Mouse (Mus musculus) erythroblast, embryonic 14.5 days (primary cell): Measurements from ENCODE around the gene Gemin7. TPM values are rescaled to one million over a fixed set of nuclear protein-coding genes. Genes with fewer than 3 reads are reported as not detected.

Experiments
- H3K27me3 ChIP-seq: 2 replicates; pipeline ENCODE4 v1.6.1; 2012; ENCODE audit warnings: inconsistent platforms; ENCODE audit not compliant: control insufficient read depth
- H3K36me3 ChIP-seq: 2 replicates; pipeline ENCODE4 v1.6.1; 2012; ENCODE audit warnings: mild to moderate bottlenecking, inconsistent platforms; ENCODE audit not compliant: control insufficient read depth
- H3K4me1 ChIP-seq: 2 replicates; pipeline ENCODE4 v1.6.1; 2012; ENCODE audit warnings: inconsistent platforms; ENCODE audit not compliant: control insufficient read depth
- H3K4me3 ChIP-seq: replicated peaks from 2 replicates; pipeline ENCODE3; 2012; ENCODE audit warnings: moderate library complexity, mild to moderate bottlenecking, inconsistent platforms
- H3K9me3 ChIP-seq: 2 replicates; pipeline ENCODE4 v1.6.1; 2012; ENCODE audit warnings: low read length, inconsistent platforms, mixed read lengths; ENCODE audit not compliant: control insufficient read depth
- GATA1 ChIP-seq: IDR thresholded peaks from 2 replicates; pipeline ENCODE4 v1.6.1; 2012; ENCODE audit warnings: low read length, inconsistent platforms, mixed read lengths
- TAL1 ChIP-seq: IDR thresholded peaks from 3 replicates; pipeline ENCODE4 v1.6.1; 2012; ENCODE audit warnings: low read length, inconsistent platforms, mixed read lengths
- polyA plus RNA-seq: library from polyadenylated mRNA; stranded (reverse); fragments of >175 nt; gene quantifications from 2 replicates; pipeline ENCODE4 v1.2.3, GENCODE M21; 2012

Gemin7 gene
- polyA plus RNA-seq, 1 experiment: 12.9 TPM

- Histone ChIP-seq H3K4me1 (peaks cover 82% of the 10 kb centered on the region), H3K36me3 (peaks cover 88% of the 10 kb centered on the region), H3K4me3 (no peak overlapping the region), H3K27me3 (no peaks in the 10 kb centered on the region), H3K9me3 (no peaks in the 10 kb centered on the region)
- TF ChIP-seq TAL1 (no peak), GATA1 (no peak)
Observed at GRCm38 (mm10) chr7:19557086-19557485, 20.3 kb downstream of the Gemin7 start.

- Histone ChIP-seq H3K4me1 (peaks cover 70% of the 10 kb centered on the region), H3K4me3 (no peak overlapping the region), H3K9me3 (no peaks in the 10 kb centered on the region), H3K27me3 (no peaks in the 10 kb centered on the region), H3K36me3 (peaks cover 99% of the 10 kb centered on the region)
- TF ChIP-seq GATA1: no peak
- TF ChIP-seq TAL1: no peak
Observed at GRCm38 (mm10) chr7:19554168-19554567, 23.2 kb downstream of the Gemin7 start.

- Histone ChIP-seq H3K36me3 (peaks cover 99% of the 10 kb centered on the region), H3K4me3 (no peak overlapping the region), H3K9me3 (no peaks in the 10 kb centered on the region), H3K4me1 (peaks cover 66% of the 10 kb centered on the region), H3K27me3 (no peaks in the 10 kb centered on the region)
- no peak for TF ChIP-seq GATA1
- TF ChIP-seq TAL1: no peak
Observed at GRCm38 (mm10) chr7:19552443-19552842, 25.0 kb downstream of the Gemin7 start.

DNA sequence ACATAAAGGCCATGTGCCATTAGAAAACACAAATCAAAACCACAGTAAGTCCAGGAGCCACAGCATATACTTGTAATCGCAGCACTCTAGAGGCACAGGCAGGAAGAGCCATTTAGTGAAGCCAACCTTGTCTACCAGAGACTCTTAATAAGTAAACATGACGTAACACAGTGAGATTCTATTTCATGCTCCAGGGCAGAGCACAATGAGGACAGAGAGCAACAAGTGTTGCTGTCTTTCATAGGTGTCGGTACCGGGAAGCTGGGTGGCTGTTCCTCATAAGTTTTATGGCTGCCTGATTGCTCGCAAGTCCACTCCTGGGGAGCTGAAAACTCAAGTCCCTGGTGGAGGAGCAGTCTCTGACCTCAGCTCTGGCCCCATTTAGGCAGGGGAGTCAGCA, 25.8 kb downstream of the Gemin7 start:
- Histone ChIP-seq H3K27me3 (no peaks in the 10 kb centered on the region), H3K4me1 (peaks cover 62% of the 10 kb centered on the region), H3K9me3 (no peaks in the 10 kb centered on the region), H3K36me3 (peaks cover 99% of the 10 kb centered on the region), H3K4me3 (no peak overlapping the region)
- no peak for TF ChIP-seq TAL1

GRCm38 (mm10) chr7:19549394-19549793, 28.0 kb downstream of the Gemin7 start:
- Histone ChIP-seq H3K4me3 (no peak overlapping the region), H3K9me3 (no peaks in the 10 kb centered on the region), H3K4me1 (peaks cover 60% of the 10 kb centered on the region), H3K27me3 (no peaks in the 10 kb centered on the region), H3K36me3 (peaks cover 95% of the 10 kb centered on the region)
- no peak for TF ChIP-seq TAL1
- TF ChIP-seq GATA1: no peak

DNA sequence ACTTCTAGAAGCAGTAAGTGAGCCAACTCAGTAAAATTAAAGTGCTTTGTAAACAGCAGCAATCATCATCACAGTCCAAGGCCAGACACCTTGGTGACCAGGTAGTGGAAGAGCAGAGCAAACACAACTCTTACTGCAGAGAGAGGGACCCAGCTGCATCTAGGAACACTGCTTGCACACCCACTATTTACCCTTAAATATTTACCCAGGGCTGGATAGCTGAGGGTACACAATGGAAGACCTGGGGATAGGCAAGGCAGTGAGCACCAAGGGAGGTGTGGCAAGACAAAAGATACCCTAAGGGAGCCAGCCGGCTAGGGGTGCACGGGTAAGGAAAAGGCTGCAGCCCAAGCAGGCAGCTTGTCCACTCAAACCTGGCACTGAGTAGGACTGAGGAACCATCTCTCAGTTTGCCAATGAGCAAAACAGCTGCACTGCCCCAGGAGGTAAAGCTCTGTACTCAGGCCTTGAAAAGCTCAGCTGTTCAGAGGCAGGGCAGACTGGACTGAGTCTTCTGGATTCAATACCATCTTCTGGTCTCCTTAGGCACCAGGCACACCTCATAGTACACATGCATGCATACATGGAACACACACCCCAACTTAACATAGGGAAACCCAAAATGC, 29.9 kb downstream of the Gemin7 start:
- TF ChIP-seq TAL1 (no peak), GATA1 (no peak)
- Histone ChIP-seq H3K4me1 (peaks cover 58% of the 10 kb centered on the region), H3K4me3 (no peak overlapping the region), H3K27me3 (no peaks in the 10 kb centered on the region), H3K9me3 (no peaks in the 10 kb centered on the region), H3K36me3 (peaks cover 94% of the 10 kb centered on the region)

- no peak for TF ChIP-seq GATA1
- TF ChIP-seq TAL1: no peak
- H3K36me3 ChIP-seq: peaks cover 94% of the 10 kb centered on the region
- peaks cover 61% of the 10 kb centered on the region for H3K4me1 ChIP-seq
- no peaks in the 10 kb centered on the region for H3K27me3 ChIP-seq
- no peaks in the 10 kb centered on the region for H3K9me3 ChIP-seq
- no peak overlapping the region for H3K4me3 ChIP-seq
Observed at GRCm38 (mm10) chr7:19546007-19546406, 31.4 kb downstream of the Gemin7 start.

- Histone ChIP-seq H3K36me3 (peaks cover 90% of the 10 kb centered on the region), H3K4me1 (peaks cover 58% of the 10 kb centered on the region), H3K9me3 (no peaks in the 10 kb centered on the region), H3K4me3 (no peak overlapping the region), H3K27me3 (no peaks in the 10 kb centered on the region)
- TF ChIP-seq GATA1: no peak
- TF ChIP-seq TAL1: no peak
Observed at GRCm38 (mm10) chr7:19543584-19543983, 33.8 kb downstream of the Gemin7 start.

DNA sequence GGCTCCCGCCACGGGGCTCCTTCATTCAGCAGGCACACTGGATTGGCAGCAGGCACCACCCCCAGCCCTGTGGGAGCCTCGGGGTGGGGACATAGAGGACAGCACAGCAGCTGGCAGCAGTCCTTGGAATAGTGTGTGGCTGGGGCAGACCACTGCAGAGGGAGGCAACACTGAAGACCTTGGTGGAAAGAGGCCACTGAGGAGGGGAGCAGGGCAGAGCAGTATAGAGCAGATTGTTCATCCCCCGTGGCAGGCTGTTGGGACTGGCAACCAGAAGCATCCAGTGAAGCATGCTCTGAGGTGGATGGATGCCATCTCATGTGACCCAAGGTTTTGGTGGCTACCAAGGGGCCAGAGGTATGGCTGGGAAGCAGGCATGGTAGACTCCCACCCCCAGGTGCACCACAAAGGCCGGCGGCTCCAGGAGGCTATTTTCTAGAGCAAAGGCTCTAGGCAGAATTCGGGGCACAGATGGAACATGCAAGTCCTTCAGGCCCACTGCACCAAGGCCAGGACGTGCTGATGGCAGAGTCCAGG, 35.2 kb downstream of the Gemin7 start:
- Histone ChIP-seq H3K9me3 (no peaks in the 10 kb centered on the region), H3K36me3 (peaks cover 89% of the 10 kb centered on the region), H3K4me1 (peaks cover 52% of the 10 kb centered on the region), H3K27me3 (no peaks in the 10 kb centered on the region), H3K4me3 (no peak overlapping the region)
- TF ChIP-seq GATA1: no peak
- TF ChIP-seq TAL1: no peak
